Mouse (Mus musculus): ENCODE measurements around the gene Olfr54.

GRCm38 (mm10) chr11:51032851-51033250, 18.8 kb downstream of the Olfr54 start:
- no peak for TF ChIP-seq CTCF (IDR thresholded peaks at IDR 0.05; ENCODE audit: borderline replicate concordance, control insufficient read depth, extremely low read depth, insufficient read depth, low read length, poor library complexity)
- no peak for TF ChIP-seq POLR2A (IDR thresholded peaks at IDR 0.05; ENCODE audit: control insufficient read depth, extremely low read depth, insufficient read depth, low read length, poor library complexity)
